Mouse (Mus musculus): ENCODE measurements at regions not wholly inside any gene's neighbourhood (a gene's known extent, or its start where the extent isn't known, plus 50 kb on each side); places are given as distances from the start of the nearest gene placed in this dataset.

- H3K4me3 ChIP-seq (ENCODE audit: control insufficient read depth, low read depth, low read length): no peak overlapping the region
- TF ChIP-seq POLR2A (IDR thresholded peaks at IDR 0.05; ENCODE audit: control insufficient read depth, low read depth, low read length): no peak
- no peak for TF ChIP-seq CTCF (IDR thresholded peaks at IDR 0.05; ENCODE audit: control insufficient read depth, insufficient read depth, insufficient replicate concordance, low read depth, low read length)
- H3K4me1 ChIP-seq (ENCODE audit: control insufficient read depth, insufficient read depth, low read length): no peaks in the 10 kb centered on the region
- H3K27ac ChIP-seq (ENCODE audit: control insufficient read depth, insufficient read depth, low read depth, low read length): no peak overlapping the region
- H3K27me3 ChIP-seq (ENCODE audit: control insufficient read depth, insufficient read depth, low read length): no peaks in the 10 kb centered on the region
- no peaks in the 10 kb centered on the region for H3K36me3 ChIP-seq (ENCODE audit: control insufficient read depth, insufficient read depth, low read length)
Observed at GRCm38 (mm10) chr3:50813760-50814400, 370.5 kb upstream of the Slc7a11 start.

GRCm38 (mm10) chr3:50815716-50816115, 372.3 kb upstream of the Slc7a11 start:
- TF ChIP-seq CTCF (IDR thresholded peaks at IDR 0.05; ENCODE audit: control insufficient read depth, insufficient read depth, insufficient replicate concordance, low read depth, low read length): no peak
- TF ChIP-seq POLR2A (IDR thresholded peaks at IDR 0.05; ENCODE audit: control insufficient read depth, low read depth, low read length): no peak
- H3K27ac ChIP-seq (ENCODE audit: control insufficient read depth, insufficient read depth, low read depth, low read length): no peak overlapping the region
- H3K27me3 ChIP-seq (ENCODE audit: control insufficient read depth, insufficient read depth, low read length): no peaks in the 10 kb centered on the region
- H3K4me1 ChIP-seq (ENCODE audit: control insufficient read depth, insufficient read depth, low read length): no peaks in the 10 kb centered on the region
- no peaks in the 10 kb centered on the region for H3K36me3 ChIP-seq (ENCODE audit: control insufficient read depth, insufficient read depth, low read length)
- H3K4me3 ChIP-seq (ENCODE audit: control insufficient read depth, low read depth, low read length): no peak overlapping the region

GRCm38 (mm10) chr3:50816479-50816878, 373.1 kb upstream of the Slc7a11 start:
- H3K36me3 ChIP-seq (ENCODE audit: control insufficient read depth, insufficient read depth, low read length): no peaks in the 10 kb centered on the region
- H3K27ac ChIP-seq (ENCODE audit: control insufficient read depth, insufficient read depth, low read depth, low read length): no peak overlapping the region
- TF ChIP-seq CTCF (IDR thresholded peaks at IDR 0.05; ENCODE audit: control insufficient read depth, insufficient read depth, insufficient replicate concordance, low read depth, low read length) (no peak), POLR2A (IDR thresholded peaks at IDR 0.05; ENCODE audit: control insufficient read depth, low read depth, low read length) (no peak)
- no peaks in the 10 kb centered on the region for H3K27me3 ChIP-seq (ENCODE audit: control insufficient read depth, insufficient read depth, low read length)
- H3K4me3 ChIP-seq (ENCODE audit: control insufficient read depth, low read depth, low read length): no peak overlapping the region
- no peaks in the 10 kb centered on the region for H3K4me1 ChIP-seq (ENCODE audit: control insufficient read depth, insufficient read depth, low read length)

- no peaks in the 10 kb centered on the region for H3K36me3 ChIP-seq (ENCODE audit: control insufficient read depth, insufficient read depth, low read length)
- no peaks in the 10 kb centered on the region for H3K27me3 ChIP-seq (ENCODE audit: control insufficient read depth, insufficient read depth, low read length)
- no peak overlapping the region for H3K27ac ChIP-seq (ENCODE audit: control insufficient read depth, insufficient read depth, low read depth, low read length)
- no peaks in the 10 kb centered on the region for H3K4me1 ChIP-seq (ENCODE audit: control insufficient read depth, insufficient read depth, low read length)
- no peak for TF ChIP-seq CTCF (IDR thresholded peaks at IDR 0.05; ENCODE audit: control insufficient read depth, insufficient read depth, insufficient replicate concordance, low read depth, low read length)
- no peak for TF ChIP-seq POLR2A (IDR thresholded peaks at IDR 0.05; ENCODE audit: control insufficient read depth, low read depth, low read length)
- no peak overlapping the region for H3K4me3 ChIP-seq (ENCODE audit: control insufficient read depth, low read depth, low read length)
Observed at GRCm38 (mm10) chr3:50817361-50817760, 373.9 kb upstream of the Slc7a11 start.

- Histone ChIP-seq H3K4me1 (ENCODE audit: control insufficient read depth, insufficient read depth, low read length) (no peaks in the 10 kb centered on the region), H3K36me3 (ENCODE audit: control insufficient read depth, insufficient read depth, low read length) (no peaks in the 10 kb centered on the region), H3K4me3 (ENCODE audit: control insufficient read depth, low read depth, low read length) (no peak overlapping the region), H3K27ac (ENCODE audit: control insufficient read depth, insufficient read depth, low read depth, low read length) (no peak overlapping the region), H3K27me3 (ENCODE audit: control insufficient read depth, insufficient read depth, low read length) (no peaks in the 10 kb centered on the region)
- no peak for TF ChIP-seq CTCF (IDR thresholded peaks at IDR 0.05; ENCODE audit: control insufficient read depth, insufficient read depth, insufficient replicate concordance, low read depth, low read length)
- TF ChIP-seq POLR2A (IDR thresholded peaks at IDR 0.05; ENCODE audit: control insufficient read depth, low read depth, low read length): no peak
Observed at GRCm38 (mm10) chr3:50820776-50821175, 377.4 kb upstream of the Slc7a11 start.

- H3K27me3 ChIP-seq (ENCODE audit: control insufficient read depth, insufficient read depth, low read length): no peaks in the 10 kb centered on the region
- no peak overlapping the region for H3K4me3 ChIP-seq (ENCODE audit: control insufficient read depth, low read depth, low read length)
- no peak overlapping the region for H3K27ac ChIP-seq (ENCODE audit: control insufficient read depth, insufficient read depth, low read depth, low read length)
- H3K36me3 ChIP-seq (ENCODE audit: control insufficient read depth, insufficient read depth, low read length): no peaks in the 10 kb centered on the region
- H3K4me1 ChIP-seq (ENCODE audit: control insufficient read depth, insufficient read depth, low read length): no peaks in the 10 kb centered on the region
- no peak for TF ChIP-seq POLR2A (IDR thresholded peaks at IDR 0.05; ENCODE audit: control insufficient read depth, low read depth, low read length)
- TF ChIP-seq CTCF (IDR thresholded peaks at IDR 0.05; ENCODE audit: control insufficient read depth, insufficient read depth, insufficient replicate concordance, low read depth, low read length): no peak
Observed at GRCm38 (mm10) chr3:50825534-50826423, 382.4 kb upstream of the Slc7a11 start.

- H3K27ac ChIP-seq (ENCODE audit: control insufficient read depth, insufficient read depth, low read depth, low read length): no peak overlapping the region
- no peak for TF ChIP-seq CTCF (IDR thresholded peaks at IDR 0.05; ENCODE audit: control insufficient read depth, insufficient read depth, insufficient replicate concordance, low read depth, low read length)
- TF ChIP-seq POLR2A (IDR thresholded peaks at IDR 0.05; ENCODE audit: control insufficient read depth, low read depth, low read length): no peak
- no peaks in the 10 kb centered on the region for H3K27me3 ChIP-seq (ENCODE audit: control insufficient read depth, insufficient read depth, low read length)
- H3K4me1 ChIP-seq (ENCODE audit: control insufficient read depth, insufficient read depth, low read length): no peaks in the 10 kb centered on the region
- H3K36me3 ChIP-seq (ENCODE audit: control insufficient read depth, insufficient read depth, low read length): no peaks in the 10 kb centered on the region
- no peak overlapping the region for H3K4me3 ChIP-seq (ENCODE audit: control insufficient read depth, low read depth, low read length)
Observed at GRCm38 (mm10) chr3:50826424-50826819, 383.0 kb upstream of the Slc7a11 start.

Data from testis, adult 2 months (tissue).